Comparison of ENCODE assay signal across 11 mouse cellular contexts in the genomic region with DNA sequence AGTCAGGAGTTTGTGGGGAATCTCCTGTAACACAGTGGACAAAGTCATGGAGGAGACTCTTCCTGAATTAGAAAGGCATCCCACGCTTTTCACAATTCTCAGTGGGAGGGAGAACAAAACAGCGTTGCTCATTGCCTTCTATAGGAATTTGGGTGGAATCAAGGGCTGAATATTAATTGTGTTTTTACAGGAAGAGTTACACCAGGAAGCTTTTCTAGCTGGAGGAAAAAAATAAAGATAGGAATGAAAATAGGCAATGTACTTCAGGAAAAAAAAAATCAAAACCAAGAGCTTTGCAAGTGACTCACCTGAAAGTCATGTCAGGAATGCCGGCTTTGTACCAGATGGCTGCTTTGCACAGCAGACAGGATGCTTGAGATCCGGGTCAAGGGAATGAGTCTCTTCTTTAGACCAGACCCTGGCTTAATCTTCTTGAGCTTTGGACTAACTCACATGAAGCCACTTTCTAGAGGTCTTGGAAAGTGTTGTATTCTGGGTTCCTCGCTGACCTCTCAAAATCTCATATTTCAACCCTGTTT.
DNase-seq lines count a peak whose midpoint lies in the region; ATAC-seq and TF ChIP-seq lines count a peak whose summit lies in the region.
"Had no signal": no experiment of that assay in that cellular context is flagged by ENCODE, and none has a peak within 500 bp of the region (broad histone marks: within the 10 kb centered on the region; RNA-seq: fewer than 3 reads in every experiment).

No protein-coding gene starts in this region.

- H3K36me3 ChIP-seq in heart, embryonic 12.5 days: no peaks in the 10 kb centered on the region
- no peaks in the 10 kb centered on the region for H3K36me3 ChIP-seq in lung, postnatal 0 days (ENCODE audit: insufficient read depth, low read length)
- H3K36me3 ChIP-seq in forebrain, embryonic 11.5 days (ENCODE audit: control insufficient read depth, insufficient read depth, low read length): no peaks in the 10 kb centered on the region
- H3K36me3 ChIP-seq: embryonic facial prominence, embryonic 15.5 days had no signal

- TF ChIP-seq CTCF in Patski (IDR thresholded peaks at IDR 0.05): no peak
- TF ChIP-seq CTCF in lung, postnatal 0 days (IDR thresholded peaks at IDR 0.05): no peak

- CTCF ChIA-PET in Patski (lab: Charles Lee): interaction anchor here (0.9 to 3.1 kb wide), 2 partner anchors 27 to 180 kb away, joined by 4 to 11 read pairs; no protein-coding TSS in a partner anchor

- WGBS in heart, embryonic 12.5 days: 32% methylated on average over 5 of the region's 5 CpGs
- WGBS in lung, postnatal 0 days: 46% methylated on average over 5 of the region's 5 CpGs
- 78% methylated on average over 5 of the region's 5 CpGs for WGBS in forebrain, embryonic 11.5 days

- H3K9me3 ChIP-seq in heart, embryonic 12.5 days (replicated peaks): no peaks in the 10 kb centered on the region
- no peaks in the 10 kb centered on the region for H3K9me3 ChIP-seq in lung, postnatal 0 days (ENCODE audit: low read length)
- no peaks in the 10 kb centered on the region for H3K9me3 ChIP-seq in forebrain, embryonic 11.5 days (ENCODE audit: control insufficient read depth, low read length)
- H3K9me3 ChIP-seq: embryonic facial prominence, embryonic 15.5 days had no signal

- DNase-seq in gastrocnemius, postnatal 25 days: peak; percentile 13
- no peak for DNase-seq in gastrocnemius, postnatal 36 days
- DNase-seq in Patski (ENCODE audit: low read depth, low spot score): peak; percentile 85
- peak; percentile 62 for DNase-seq in lung, postnatal 0 days (ENCODE audit: low spot score)
- DNase-seq in layer of hippocampus, adult 9-10 months (ENCODE audit: low spot score): no peak
- DNase-seq in thymus, postnatal 0 days (ENCODE audit: low spot score): no peak
- no peak for DNase-seq in forebrain, embryonic 11.5 days (ENCODE audit: low spot score)
- DNase-seq: gastrocnemius, postnatal 14 days; thymus, postnatal 25 days had no signal

- in situ Hi-C loops in Patski (cut with MboI; ENCODE audit: low pct_unique_long_range_greater_than_20kb): no loop called here

- peak overlapping the region; percentile 64 for H3K27ac ChIP-seq in heart, embryonic 12.5 days (ENCODE audit: poor library complexity, severe bottlenecking)
- H3K27ac ChIP-seq in lung, postnatal 0 days (ENCODE audit: low read length): no peak overlapping the region
- H3K27ac ChIP-seq in forebrain, embryonic 11.5 days (ENCODE audit: low read depth, low read length): no peak overlapping the region
- H3K27ac ChIP-seq: embryonic facial prominence, embryonic 15.5 days had no signal

- H3K4me2 ChIP-seq in heart, embryonic 12.5 days: no peak overlapping the region
- H3K4me2 ChIP-seq in lung, postnatal 0 days (replicated peaks; ENCODE audit: low read depth, low read length): no peak overlapping the region
- no peak overlapping the region for H3K4me2 ChIP-seq in forebrain, embryonic 11.5 days (ENCODE audit: low read depth, low read length, severe bottlenecking)
- H3K4me2 ChIP-seq: embryonic facial prominence, embryonic 15.5 days had no signal

- intact Hi-C loops in gastrocnemius, postnatal 36 days (cut with DNase I): no loop called here

- POLR2A ChIA-PET in Patski (lab: Charles Lee): no interaction called here

- peak; percentile 67 for ATAC-seq in Patski
- ATAC-seq in heart, embryonic 12.5 days (ENCODE audit: insufficient number of reproducible peaks, low FRiP score): no peak
- no peak for ATAC-seq in lung, postnatal 0 days
- ATAC-seq in forebrain, embryonic 11.5 days (replicated peaks; ENCODE audit: low FRiP score): no peak

- H3K27me3 ChIP-seq in Patski: no peaks in the 10 kb centered on the region
- H3K27me3 ChIP-seq in heart, embryonic 12.5 days (replicated peaks): no peaks in the 10 kb centered on the region
- H3K27me3 ChIP-seq in lung, postnatal 0 days (replicated peaks; ENCODE audit: insufficient read depth, low read length): no peaks in the 10 kb centered on the region
- H3K27me3 ChIP-seq in forebrain, embryonic 11.5 days (ENCODE audit: control insufficient read depth, insufficient read depth, low read length): no peaks in the 10 kb centered on the region
- H3K27me3 ChIP-seq: embryonic facial prominence, embryonic 15.5 days had no signal

- no peak overlapping the region for H3K9ac ChIP-seq in heart, embryonic 12.5 days
- no peak overlapping the region for H3K9ac ChIP-seq in lung, postnatal 0 days (replicated peaks; ENCODE audit: low read depth)
- no peak overlapping the region for H3K9ac ChIP-seq in forebrain, embryonic 11.5 days (ENCODE audit: low read length)
- H3K9ac ChIP-seq: embryonic facial prominence, embryonic 15.5 days had no signal

- peaks cover 16% of the 10 kb centered on the region for H3K4me1 ChIP-seq in heart, embryonic 12.5 days (replicated peaks)
- H3K4me1 ChIP-seq in lung, postnatal 0 days (ENCODE audit: insufficient read depth, low read depth, low read length): no peaks in the 10 kb centered on the region
- H3K4me1 ChIP-seq in forebrain, embryonic 11.5 days (replicated peaks; ENCODE audit: control insufficient read depth, insufficient read depth, low read length): no peaks in the 10 kb centered on the region
- H3K4me1 ChIP-seq: embryonic facial prominence, embryonic 15.5 days had no signal

- no peak overlapping the region for H3K4me3 ChIP-seq in heart, embryonic 12.5 days
- no peak overlapping the region for H3K4me3 ChIP-seq in lung, postnatal 0 days (ENCODE audit: low read depth, low read length)
- H3K4me3 ChIP-seq in forebrain, embryonic 11.5 days (ENCODE audit: low read depth, low read length): no peak overlapping the region
- H3K4me3 ChIP-seq: embryonic facial prominence, embryonic 15.5 days had no signal

- TF ChIP-seq EP300 in lung, postnatal 0 days (IDR thresholded peaks at IDR 0.05): peak; percentile 80

Comparison
In these comparisons a context has a peak if more than half of its experiments do, and no peak if none do; other contexts are left out.
1. DNase-seq: peak in gastrocnemius, postnatal 25 days (single experiment), Patski (single experiment) and lung, postnatal 0 days (single experiment); none in gastrocnemius, postnatal 36 days (0 of 2), layer of hippocampus, adult 9-10 months (single experiment), thymus, postnatal 0 days (single experiment) and forebrain, embryonic 11.5 days (single experiment).